Mouse (Mus musculus): ENCODE results near the gene Mfap4. TPM values are rescaled to one million over a fixed set of nuclear protein-coding genes. Genes with fewer than 3 reads are reported as not detected.
A peak's percentile ranks its signal among the peaks of the same experiment; 100 is the strongest.

Mfap4 gene
- polyA plus RNA-seq, 1 experiment from 2014 or later, result 319 TPM

DNA sequence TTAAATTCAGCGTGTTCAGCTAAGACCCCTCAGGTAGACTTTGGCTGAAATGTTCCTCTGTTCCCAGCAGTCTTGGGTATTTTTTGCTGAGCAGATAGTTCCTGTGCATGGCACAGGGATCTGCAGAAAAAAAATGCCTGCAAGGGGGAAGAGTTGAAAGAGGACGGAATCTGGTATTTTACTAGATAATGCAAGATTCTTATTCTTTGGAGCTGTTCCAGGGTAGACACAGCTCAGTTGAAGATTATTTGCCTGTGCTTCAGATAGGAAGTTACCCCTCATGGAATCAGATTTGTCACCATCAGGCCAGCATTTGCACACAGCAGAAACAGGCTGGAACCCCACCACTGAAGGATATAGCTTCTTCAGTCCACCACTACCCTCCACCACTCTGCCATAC, 10.3 kb downstream of the Mfap4 start:
- H3K27ac ChIP-seq, result peak overlapping the region; percentile 88

GRCm38 (mm10) chr11:61497490-61497889, 12.3 kb downstream of the Mfap4 start:
- H3K9me3 ChIP-seq, result no peaks in the 10 kb centered on the region
- peaks cover 3% of the 10 kb centered on the region; the same call in 1 of the 2 replicates for H3K36me3 ChIP-seq

More for the DNA sequence above, 10.3 kb downstream of the Mfap4 start:
- no peaks in the 10 kb centered on the region for H3K27me3 ChIP-seq
- H3K4me1 ChIP-seq, result peaks cover 40% of the 10 kb centered on the region
- peaks cover 22% of the 10 kb centered on the region for H3K36me3 ChIP-seq
- no peak overlapping the region for H3K9ac ChIP-seq
- ATAC-seq (ENCODE audit: low FRiP score, low read depth), result no peak
- H3K9me3 ChIP-seq, result no peaks in the 10 kb centered on the region
- WGBS, result 85% methylated on average over 2 of the region's 2 CpGs
- no peak overlapping the region for H3K4me3 ChIP-seq
- H3K4me2 ChIP-seq (replicated peaks), result no peak overlapping the region; the same call in 1 of the 2 replicates

GRCm38 (mm10) chr11:61498736-61499504, 13.7 kb downstream of the Mfap4 start:
- H3K4me3 ChIP-seq, result no peak overlapping the region
- 55% methylated on average over 6 of the region's 6 CpGs for WGBS
- H3K4me2 ChIP-seq (replicated peaks), result no peak overlapping the region
- no peak overlapping the region for H3K9ac ChIP-seq
- ATAC-seq (ENCODE audit: low FRiP score, low read depth), result no peak
- H3K27ac ChIP-seq, result no peak overlapping the region
- no peaks in the 10 kb centered on the region for H3K36me3 ChIP-seq
- no peaks in the 10 kb centered on the region for H3K27me3 ChIP-seq
- H3K4me1 ChIP-seq, result peaks cover 23% of the 10 kb centered on the region
- no peaks in the 10 kb centered on the region for H3K9me3 ChIP-seq

More at GRCm38 (mm10) chr11:61497490-61497889, 12.3 kb downstream of the Mfap4 start:
- no peaks in the 10 kb centered on the region for H3K27me3 ChIP-seq
- no peak overlapping the region for H3K4me2 ChIP-seq (replicated peaks)
- no peak overlapping the region for H3K27ac ChIP-seq
- H3K9ac ChIP-seq, result no peak overlapping the region
- 62% methylated on average over 1 of the region's 1 CpGs for WGBS
- no peak overlapping the region for H3K4me3 ChIP-seq
- peaks cover 26% of the 10 kb centered on the region for H3K4me1 ChIP-seq
- no peak for ATAC-seq (ENCODE audit: low FRiP score, low read depth)

GRCm38 (mm10) chr11:61503933-61504332, 18.7 kb downstream of the Mfap4 start:
- 37% methylated on average over 8 of the region's 8 CpGs for WGBS
- no peak overlapping the region for H3K4me3 ChIP-seq

DNA sequence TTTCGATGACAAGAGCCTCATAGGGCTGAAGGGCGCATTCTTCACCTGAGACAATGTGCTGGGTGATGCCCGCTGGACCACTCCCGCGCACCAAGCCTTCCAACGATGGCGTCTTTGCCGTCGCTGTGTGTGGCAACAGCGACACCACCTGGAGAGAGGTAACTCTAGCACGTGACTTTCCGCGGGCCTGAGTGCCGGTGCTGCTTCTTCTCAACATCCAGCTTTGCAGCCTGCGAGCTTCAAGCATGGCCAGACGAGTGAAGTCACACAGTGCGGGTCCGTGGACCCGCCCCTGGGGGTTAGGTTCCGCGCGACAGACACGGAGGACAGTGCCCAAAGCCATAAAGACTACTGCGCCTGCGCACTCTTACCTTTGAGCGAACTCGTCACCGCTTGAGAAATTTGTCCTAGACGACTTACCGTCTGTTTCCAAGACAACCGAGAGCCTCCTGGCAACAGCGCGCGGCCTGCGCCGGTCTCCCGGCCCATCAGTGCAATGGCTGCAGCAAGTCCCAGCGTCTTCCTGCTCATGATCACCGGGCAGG, 19.6 kb downstream of the Mfap4 start, which contains the start of gene B9d1:
Gene B9d1, plus strand, starts transcription at position 432 of the 545 bp plus-strand sequence.
- Histone ChIP-seq H3K4me1 (peaks cover 26% of the 10 kb centered on the region), H3K4me3 (peak within 1 kb of the TSS; percentile 69), H3K27me3 (no peaks in the 10 kb centered on the region), H3K9ac (peak within 1 kb of the TSS; percentile 75), H3K27ac (peak within 1 kb of the TSS; percentile 75; the same call in 1 of the 2 replicates), H3K4me2 (replicated peaks) (peak within 1 kb of the TSS; percentile 76), H3K36me3 (peaks cover 8% of the 10 kb centered on the region; the same call in 1 of the 2 replicates), H3K9me3 (no peaks in the 10 kb centered on the region)
- WGBS, result under 1% methylated on average over 39 of the region's 39 CpGs
- ATAC-seq (ENCODE audit: low FRiP score, low read depth), result peak; percentile 89

More at GRCm38 (mm10) chr11:61503933-61504332, 18.7 kb downstream of the Mfap4 start:
- Histone ChIP-seq H3K4me2 (replicated peaks) (peak overlapping the region; percentile 76), H3K4me1 (peaks cover 33% of the 10 kb centered on the region), H3K27me3 (no peaks in the 10 kb centered on the region), H3K9ac (no peak overlapping the region), H3K9me3 (no peaks in the 10 kb centered on the region), H3K27ac (peak overlapping the region; percentile 15; the same call in 1 of the 2 replicates), H3K36me3 (peaks cover under 1% of the 10 kb centered on the region; the same call in 1 of the 2 replicates)
- no peak for ATAC-seq (ENCODE audit: low FRiP score, low read depth)

DNA sequence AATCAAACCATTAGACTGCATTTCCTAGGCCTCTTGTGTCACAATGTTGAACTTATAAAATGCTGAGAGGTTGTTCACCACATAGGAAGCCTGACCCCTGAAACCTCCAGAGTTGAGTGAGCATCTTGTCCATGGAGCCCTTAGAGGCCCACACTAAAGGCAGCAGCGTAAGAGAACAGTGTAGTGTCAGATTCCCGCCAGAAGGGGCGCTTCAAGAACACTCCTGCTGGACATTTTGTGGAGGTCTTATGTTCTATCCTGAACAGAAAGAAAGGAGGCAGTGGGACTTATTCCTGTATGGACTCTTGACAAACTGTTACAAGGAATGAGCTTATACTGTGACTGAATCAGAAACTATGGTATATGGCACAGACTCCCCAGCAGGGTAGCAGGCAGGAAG, 29.7 kb downstream of the Mfap4 start:
- H3K4me1 ChIP-seq, result no peaks in the 10 kb centered on the region
- H3K4me2 ChIP-seq (replicated peaks), result no peak overlapping the region
- H3K27ac ChIP-seq, result no peak overlapping the region
- H3K9ac ChIP-seq, result no peak overlapping the region
- no peak for ATAC-seq (ENCODE audit: low FRiP score, low read depth)
- H3K4me3 ChIP-seq, result no peak overlapping the region
- WGBS, result 52% methylated on average over 3 of the region's 3 CpGs
- no peaks in the 10 kb centered on the region for H3K27me3 ChIP-seq
- no peaks in the 10 kb centered on the region for H3K9me3 ChIP-seq
- peaks cover 70% of the 10 kb centered on the region for H3K36me3 ChIP-seq

- peaks cover 77% of the 10 kb centered on the region for H3K36me3 ChIP-seq
- H3K4me3 ChIP-seq, result no peak overlapping the region
These were observed 32.7 kb downstream of the Mfap4 start for GRCm38 (mm10) chr11:61517971-61518370.

GRCm38 (mm10) chr11:61518871-61519270, 33.6 kb downstream of the Mfap4 start:
- whole genome bisulfite sequencing, result 90% methylated on average over 3 of the region's 3 CpGs
- Histone ChIP-seq H3K9ac (no peak overlapping the region), H3K4me1 (no peaks in the 10 kb centered on the region), H3K36me3 (peaks cover 69% of the 10 kb centered on the region), H3K27me3 (no peaks in the 10 kb centered on the region), H3K4me2 (replicated peaks) (no peak overlapping the region), H3K9me3 (no peaks in the 10 kb centered on the region), H3K4me3 (no peak overlapping the region), H3K27ac (no peak overlapping the region)
- ATAC-seq (ENCODE audit: low FRiP score, low read depth), result no peak

More at GRCm38 (mm10) chr11:61517971-61518370, 32.7 kb downstream of the Mfap4 start:
- Histone ChIP-seq H3K9me3 (no peaks in the 10 kb centered on the region), H3K27ac (no peak overlapping the region), H3K27me3 (no peaks in the 10 kb centered on the region), H3K4me1 (no peaks in the 10 kb centered on the region), H3K9ac (no peak overlapping the region), H3K4me2 (replicated peaks) (no peak overlapping the region)
- 83% methylated on average over 1 of the region's 1 CpGs for WGBS
- no peak for ATAC-seq (ENCODE audit: low FRiP score, low read depth)

GRCm38 (mm10) chr11:61519484-61520107, 34.4 kb downstream of the Mfap4 start:
- H3K36me3 ChIP-seq, result peaks cover 63% of the 10 kb centered on the region
- ATAC-seq (ENCODE audit: low FRiP score, low read depth), result no peak
- no peaks in the 10 kb centered on the region for H3K9me3 ChIP-seq
- no peak overlapping the region for H3K9ac ChIP-seq
- H3K4me1 ChIP-seq, result no peaks in the 10 kb centered on the region
- 93% methylated on average over 3 of the region's 3 CpGs for WGBS
- H3K4me3 ChIP-seq, result no peak overlapping the region
- H3K27me3 ChIP-seq, result no peaks in the 10 kb centered on the region
- no peak overlapping the region for H3K4me2 ChIP-seq (replicated peaks)
- no peak overlapping the region for H3K27ac ChIP-seq

- Histone ChIP-seq H3K4me1 (peaks cover 7% of the 10 kb centered on the region), H3K36me3 (peaks cover 53% of the 10 kb centered on the region), H3K9me3 (no peaks in the 10 kb centered on the region), H3K27ac (no peak overlapping the region), H3K9ac (no peak overlapping the region), H3K27me3 (no peaks in the 10 kb centered on the region), H3K4me3 (no peak overlapping the region), H3K4me2 (replicated peaks) (no peak overlapping the region)
- WGBS, result 96% methylated on average over 1 of the region's 1 CpGs
- no peak for ATAC-seq (ENCODE audit: low FRiP score, low read depth)
These were observed 41.6 kb downstream of the Mfap4 start for GRCm38 (mm10) chr11:61526872-61527271.

- Histone ChIP-seq H3K9ac (no peak overlapping the region), H3K4me3 (no peak overlapping the region), H3K27me3 (no peaks in the 10 kb centered on the region), H3K4me1 (peaks cover 7% of the 10 kb centered on the region), H3K36me3 (peaks cover 57% of the 10 kb centered on the region), H3K27ac (no peak overlapping the region), H3K9me3 (no peaks in the 10 kb centered on the region), H3K4me2 (replicated peaks) (no peak overlapping the region)
- 54% methylated on average over 4 of the region's 4 CpGs for WGBS
- no peak for ATAC-seq (ENCODE audit: low FRiP score, low read depth)
These were observed 44.1 kb downstream of the Mfap4 start for GRCm38 (mm10) chr11:61529268-61529713.

DNA sequence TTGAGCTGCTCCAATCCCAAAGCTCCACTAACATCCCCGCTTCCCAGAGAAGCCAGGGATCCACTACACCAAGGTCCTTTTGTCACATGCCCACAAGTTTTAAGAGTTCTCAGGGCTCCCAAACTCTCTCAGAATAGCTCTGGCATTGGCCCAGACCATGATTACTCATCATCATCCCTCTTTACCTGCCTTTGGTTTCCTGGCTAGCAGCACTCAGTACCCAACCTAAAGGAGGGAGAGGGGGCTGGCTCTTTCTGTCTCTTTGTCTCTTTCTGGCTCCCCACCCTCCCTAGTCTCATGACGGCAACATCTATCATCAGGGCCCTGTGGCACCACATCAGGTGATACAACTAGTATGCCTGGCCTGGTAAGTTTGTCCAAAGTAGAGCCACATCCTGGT, 47.6 kb downstream of the Mfap4 start:
- H3K27me3 ChIP-seq, result no peaks in the 10 kb centered on the region
- H3K4me2 ChIP-seq (replicated peaks), result no peak overlapping the region
- peaks cover 7% of the 10 kb centered on the region for H3K4me1 ChIP-seq
- no peak overlapping the region for H3K9ac ChIP-seq
- ATAC-seq (ENCODE audit: low FRiP score, low read depth), result no peak
- H3K27ac ChIP-seq, result no peak overlapping the region
- no peak overlapping the region for H3K4me3 ChIP-seq
- WGBS, result 79% methylated on average over 2 of the region's 2 CpGs
- H3K36me3 ChIP-seq, result peaks cover 42% of the 10 kb centered on the region
- H3K9me3 ChIP-seq, result no peaks in the 10 kb centered on the region
